Mouse (Mus musculus) forebrain, embryonic 11.5 days (tissue): ENCODE measurements around the gene Oscp1. TPM values are rescaled to one million over a fixed set of nuclear protein-coding genes. Genes with fewer than 3 reads are reported as not detected.

Experiments
- polyA plus RNA-seq: library from polyadenylated mRNA; unstranded; fragments of >200 nt; fragmentation: Nextera tagmentation; extraction: Ambion mirVana; gene quantifications from 2 replicates; pipeline ENCODE4 v1.2.1, GENCODE M21; 2014

Oscp1 gene
- polyA plus RNA-seq, 1 experiment from 2014 or later: 26.3 TPM

Other genes starting within 250 kb of the Oscp1 start
- 0.48 and 0.57 TPM in 2 replicates for gene Csf3r, start 34.0 kb upstream of the Oscp1 start, polyA plus RNA-seq
- gene Mrps15, start 11.6 kb upstream of the Oscp1 start, polyA plus RNA-seq: 126 TPM in 2 replicates
- 43.0 and 44.4 TPM in 2 replicates for gene Lsm10, start 38.1 kb downstream of the Oscp1 start, polyA plus RNA-seq
- 37.4 and 37.5 TPM in 2 replicates for gene Stk40, start 45.4 kb downstream of the Oscp1 start, polyA plus RNA-seq
- gene Eva1b, start 89.2 kb downstream of the Oscp1 start, polyA plus RNA-seq: 18.6 and 19.0 TPM in 2 replicates
- gene Sh3d21, start 104.9 kb downstream of the Oscp1 start, polyA plus RNA-seq: 1.6 TPM in 2 replicates
- 251 and 263 TPM in 2 replicates for gene Thrap3, start 144.2 kb downstream of the Oscp1 start, polyA plus RNA-seq
- gene Map7d1, start 197.8 kb downstream of the Oscp1 start, polyA plus RNA-seq: 80.6 and 83.5 TPM in 2 replicates
- gene Trappc3, start 203.8 kb downstream of the Oscp1 start, polyA plus RNA-seq: 23.3 and 25.7 TPM in 2 replicates
- gene Col8a2, start 228.2 kb downstream of the Oscp1 start, polyA plus RNA-seq: 18.0 and 20.4 TPM in 2 replicates